Mouse (Mus musculus): Measurements from ENCODE around the gene Ifi27l2b.

GRCm38 (mm10) chr12:103404131-103404530, 52.9 kb downstream of the Ifi27l2b start:
- no peak for TF ChIP-seq CTCF (conservative IDR thresholded peaks at IDR 0.05; ENCODE audit: low read length)
- no peak for TF ChIP-seq NANOG (IDR thresholded peaks at IDR 0.05; ENCODE audit: borderline replicate concordance, low read length)
